Mouse (Mus musculus) spleen, embryonic (tissue): ENCODE measurements at regions not wholly inside any gene's neighbourhood (a gene's known extent, or its start where the extent isn't known, plus 50 kb on each side); places are given as distances from the start of the nearest gene placed in this dataset.

Experiments
- CTCF ChIA-PET: fragments of 350-600 bp; sonication (Branson Sonifier 250); formaldehyde crosslinking; loops from one replicate; lab custom pipeline; 2022; lab: Charles Lee

GRCm38 (mm10) chr5:54254005-54254404 is 255.7 kb downstream of the Stim2 start:
- CTCF ChIA-PET = no interaction called here

GRCm38 (mm10) chr5:54258087-54258733 is 259.9 kb downstream of the Stim2 start:
- CTCF ChIA-PET = no interaction called here

GRCm38 (mm10) chr5:54264867-54265434 is 266.7 kb downstream of the Stim2 start:
- CTCF ChIA-PET = no interaction called here

- CTCF ChIA-PET = no interaction called here
Observed at GRCm38 (mm10) chr5:54267905-54268590, 269.7 kb downstream of the Stim2 start.

GRCm38 (mm10) chr5:54279357-54279756 is 281.1 kb downstream of the Stim2 start:
- CTCF ChIA-PET = no interaction called here

- CTCF ChIA-PET = no interaction called here
Observed at GRCm38 (mm10) chr5:54280670-54281069, 282.4 kb downstream of the Stim2 start.

- CTCF ChIA-PET = no interaction called here
Observed at GRCm38 (mm10) chr5:54281121-54281520, 282.8 kb downstream of the Stim2 start.

GRCm38 (mm10) chr5:54290372-54291080 is 292.2 kb downstream of the Stim2 start:
- CTCF ChIA-PET = no interaction called here

GRCm38 (mm10) chr5:54291940-54292339 is 293.6 kb downstream of the Stim2 start:
- CTCF ChIA-PET = no interaction called here

- CTCF ChIA-PET = no interaction called here
Observed at GRCm38 (mm10) chr5:54313660-54314279, 315.5 kb downstream of the Stim2 start.

GRCm38 (mm10) chr5:54330415-54330814 is 332.1 kb downstream of the Stim2 start:
- CTCF ChIA-PET = no interaction called here

- CTCF ChIA-PET = no interaction called here
Observed at GRCm38 (mm10) chr5:54342976-54343375, 344.7 kb downstream of the Stim2 start.

- CTCF ChIA-PET = no interaction called here
Observed at GRCm38 (mm10) chr5:54343432-54343831, 345.1 kb downstream of the Stim2 start.

GRCm38 (mm10) chr5:54348820-54349596 is 350.7 kb downstream of the Stim2 start:
- CTCF ChIA-PET = interaction anchor here (0.6 kb wide), 1 partner anchor 14 kb away, joined by 3 read pairs; no protein-coding TSS in a partner anchor

GRCm38 (mm10) chr5:54349775-54350332 is 351.6 kb downstream of the Stim2 start:
- CTCF ChIA-PET = interaction anchor here (0.6 kb wide), 1 partner anchor 13 kb away, joined by 3 read pairs; no protein-coding TSS in a partner anchor

- CTCF ChIA-PET = no interaction called here
Observed at GRCm38 (mm10) chr5:54356105-54356504, 357.8 kb downstream of the Stim2 start.

GRCm38 (mm10) chr5:54357501-54357900 is 359.2 kb downstream of the Stim2 start:
- CTCF ChIA-PET = no interaction called here

GRCm38 (mm10) chr5:54358221-54358620 is 359.9 kb downstream of the Stim2 start:
- CTCF ChIA-PET = no interaction called here
